Mouse (Mus musculus) bone marrow macrophage, adult 2 months (primary cell): ENCODE measurements at regions not wholly inside any gene's neighbourhood (a gene's known extent, or its start where the extent isn't known, plus 50 kb on each side); places are given as distances from the start of the nearest gene placed in this dataset.

Experiments
- H3K27ac ChIP-seq: 2 replicates; pipeline ENCODE4 v1.5.1; 2012; ENCODE audit warnings: low read depth, low read length; ENCODE audit not compliant: insufficient read depth
- H3K4me1 ChIP-seq: 2 replicates; pipeline ENCODE4 v1.6.1; 2012; ENCODE audit warnings: low read length; ENCODE audit not compliant: control insufficient read depth, insufficient read depth
- H3K4me3 ChIP-seq: 2 replicates; pipeline ENCODE4 v1.5.1; 2012; ENCODE audit warnings: mild to moderate bottlenecking, low read length, moderate library complexity; ENCODE audit not compliant: insufficient read depth
- CTCF ChIP-seq: IDR thresholded peaks from 2 replicates; pipeline ENCODE4 v1.5.1; 2012; ENCODE audit warnings: low read depth, mild to moderate bottlenecking, low read length, moderate library complexity
- POLR2A ChIP-seq: IDR thresholded peaks from 2 replicates; pipeline ENCODE4 v1.6.1; 2012; ENCODE audit warnings: mild to moderate bottlenecking, low read depth, low read length, borderline replicate concordance

- Histone ChIP-seq H3K4me3 (no peak overlapping the region), H3K27ac (no peak overlapping the region)
Measured at GRCm38 (mm10) chr5:4484151-4484550, 273.7 kb downstream of the Fzd1 start.

DNA sequence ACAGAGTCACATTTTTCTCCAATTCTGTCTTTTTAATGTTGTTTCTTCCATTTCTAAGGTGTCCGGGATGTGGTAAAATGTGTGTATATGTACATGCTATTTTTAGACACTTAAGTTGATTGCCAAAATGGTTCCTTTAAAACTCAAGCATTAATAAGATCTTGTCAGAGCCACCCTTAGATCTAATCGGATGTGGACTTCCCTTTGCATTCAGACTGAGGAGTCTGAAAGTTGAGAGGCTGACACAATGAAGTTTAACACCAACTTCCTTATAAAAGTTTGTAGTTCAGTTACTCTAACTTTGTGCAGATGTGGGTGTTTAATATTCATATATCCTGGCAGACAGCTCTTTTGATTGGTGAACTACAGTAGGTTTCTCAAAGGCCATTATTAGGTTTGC, 282.1 kb downstream of the Mterf1b start:
- Histone ChIP-seq H3K4me3 (no peak overlapping the region), H3K4me1 (no peaks in the 10 kb centered on the region), H3K27ac (no peak overlapping the region)
- no peak for TF ChIP-seq POLR2A
- no peak for TF ChIP-seq CTCF

More at GRCm38 (mm10) chr5:4484151-4484550, 273.7 kb downstream of the Fzd1 start:
- TF ChIP-seq CTCF, result no peak
- no peak for TF ChIP-seq POLR2A
- H3K4me1 ChIP-seq, result no peaks in the 10 kb centered on the region
